Mouse (Mus musculus) CH12.LX (cell line): ENCODE measurements around the gene Cacng2. TPM values are rescaled to one million over a fixed set of nuclear protein-coding genes. Genes with fewer than 3 reads are reported as not detected.

ENCODE experiments used
- DNase-seq: peaks from one replicate; pipeline ENCODE4 v3.0.0-alpha.2; 2013; ENCODE audit errors: extremely low read depth
- H3K27ac ChIP-seq: 2 replicates; pipeline ENCODE4 v1.5.1; 2012; ENCODE audit warnings: low read depth, mild to moderate bottlenecking, control low read depth, moderate library complexity; ENCODE audit not compliant: insufficient read depth
- H3K27me3 ChIP-seq: replicated peaks from 2 replicates; pipeline ENCODE3; 2012; ENCODE audit warnings: inconsistent platforms
- H3K36me3 ChIP-seq, 2 experiments: replicated peaks in 1 of 2; 2 replicates each; pipeline versions ENCODE3 to v1.6.1; 2012; ENCODE audit warnings: inconsistent platforms in 1 of 2, low read length in 1 of 2, mild to moderate bottlenecking in 1 of 2, mixed read lengths in 1 of 2, moderate library complexity in 1 of 2; ENCODE audit not compliant: control insufficient read depth in 1 of 2, insufficient read depth in 1 of 2
- H3K4me1 ChIP-seq, 2 experiments: 2 replicates each; pipeline ENCODE4 v1.6.1; 2012; ENCODE audit warnings: inconsistent platforms in 1 of 2, moderate library complexity in 1 of 2; ENCODE audit not compliant: insufficient read depth in 2 of 2, control insufficient read depth in 1 of 2
- H3K4me2 ChIP-seq: 2 replicates; pipeline ENCODE4 v1.6.1; 2012; ENCODE audit warnings: low read depth, mild to moderate bottlenecking, control low read depth; ENCODE audit not compliant: poor library complexity, insufficient read depth, severe bottlenecking
- H3K4me3 ChIP-seq, 3 experiments: fragments of 150-350 bp in 1 of 3; sonication (generic) in 1 of 3; replicated peaks in 1 of 3; 2 replicates each; pipeline versions ENCODE3 to v1.5.1; 2011 to 2012; ENCODE audit warnings: low read depth in 2 of 3, low read length in 2 of 3, mild to moderate bottlenecking in 2 of 3, moderate library complexity in 2 of 3, control low read depth in 1 of 3, improper control_type of control experiment in 1 of 3, inconsistent platforms in 1 of 3, mixed read lengths in 1 of 3; ENCODE audit not compliant: poor library complexity in 1 of 3
- H3K79me2 ChIP-seq: replicated peaks from 2 replicates; pipeline ENCODE4 v1.6.1; 2012; ENCODE audit warnings: mild to moderate bottlenecking, moderate library complexity; ENCODE audit not compliant: control insufficient read depth, poor library complexity, insufficient read depth, severe bottlenecking; ENCODE audit errors: extremely low read depth
- H3K9ac ChIP-seq: 2 replicates; pipeline ENCODE4 v1.6.1; 2012; ENCODE audit warnings: low read depth, mild to moderate bottlenecking, control low read depth, moderate library complexity; ENCODE audit not compliant: insufficient read depth
- H3K9me3 ChIP-seq: replicated peaks from 2 replicates; pipeline ENCODE3; 2012; ENCODE audit warnings: low read length, inconsistent platforms, mixed read lengths
- CTCF ChIP-seq, 2 experiments: IDR thresholded peaks in 1 of 2; conservative IDR thresholded peaks in 1 of 2; 2 replicates each; pipeline ENCODE4 v1.5.1; 2011 to 2012; ENCODE audit warnings: low read depth in 2 of 2, low read length in 2 of 2, improper control_type of control experiment in 1 of 2, inconsistent platforms in 1 of 2, mild to moderate bottlenecking in 1 of 2, moderate library complexity in 1 of 2
- E2F4 ChIP-seq: IDR thresholded peaks from 2 replicates; pipeline ENCODE4 v1.6.1; 2011; ENCODE audit warnings: low read depth, low read length, improper control_type of control experiment; ENCODE audit not compliant: insufficient replicate concordance
- ELF1 ChIP-seq: IDR thresholded peaks from 2 replicates; pipeline ENCODE4 v1.6.1; 2014; ENCODE audit warnings: low read depth, mild to moderate bottlenecking, inconsistent platforms, low read length, improper control_type of control experiment
- ETS1 ChIP-seq: conservative IDR thresholded peaks from 2 replicates; pipeline ENCODE4 v1.6.1; 2012; ENCODE audit warnings: low read depth, mild to moderate bottlenecking, inconsistent platforms, low read length, improper control_type of control experiment, moderate library complexity
- GABPA ChIP-seq: IDR thresholded peaks from 2 replicates; pipeline ENCODE4 v1.6.1; 2012; ENCODE audit warnings: low read depth, low read length, improper control_type of control experiment, inconsistent platforms; ENCODE audit not compliant: insufficient replicate concordance
- HCFC1 ChIP-seq: IDR thresholded peaks from 2 replicates; pipeline ENCODE4 v1.6.1; 2012; ENCODE audit warnings: low read depth, mild to moderate bottlenecking, inconsistent platforms, low read length, improper control_type of control experiment
- IRF4 ChIP-seq: IDR thresholded peaks from 2 replicates; pipeline ENCODE4 v1.6.1; 2014; ENCODE audit warnings: low read depth, mild to moderate bottlenecking, inconsistent platforms, low read length, improper control_type of control experiment
- JUND ChIP-seq: conservative IDR thresholded peaks from 2 replicates; pipeline ENCODE4 v1.6.1; 2011; ENCODE audit warnings: low read depth, low read length, improper control_type of control experiment
- KAT2A ChIP-seq: IDR thresholded peaks from 2 replicates; pipeline ENCODE4 v1.6.1; 2012; ENCODE audit warnings: low read length, improper control_type of control experiment, inconsistent platforms; ENCODE audit not compliant: insufficient replicate concordance
- MAZ ChIP-seq: IDR thresholded peaks from 2 replicates; pipeline ENCODE4 v1.6.1; 2012; ENCODE audit warnings: low read depth, mild to moderate bottlenecking, inconsistent platforms, low read length, improper control_type of control experiment, moderate library complexity
- MYC ChIP-seq: IDR thresholded peaks from 2 replicates; pipeline ENCODE4 v1.6.1; 2011; ENCODE audit warnings: low read depth, mild to moderate bottlenecking, improper control_type of control experiment, low read length
- NELFE ChIP-seq: IDR thresholded peaks from 2 replicates; pipeline ENCODE4 v1.6.1; 2011; ENCODE audit warnings: low read depth, low read length, improper control_type of control experiment
- NRF1 ChIP-seq: IDR thresholded peaks from 2 replicates; pipeline ENCODE4 v1.6.1; 2014; ENCODE audit warnings: low read depth, mild to moderate bottlenecking, inconsistent platforms, low read length, improper control_type of control experiment, moderate library complexity
- POLR2A ChIP-seq: IDR thresholded peaks from 2 replicates; pipeline ENCODE4 v1.6.1; 2011; ENCODE audit warnings: low read depth, mild to moderate bottlenecking, improper control_type of control experiment, low read length
- RAD21 ChIP-seq: IDR thresholded peaks from 2 replicates; pipeline ENCODE4 v1.6.1; 2011; ENCODE audit warnings: low read depth, mild to moderate bottlenecking, low read length, improper control_type of control experiment, moderate library complexity
- RCOR1 ChIP-seq: conservative IDR thresholded peaks from 2 replicates; pipeline ENCODE4 v1.6.1; 2012; ENCODE audit warnings: low read depth, mild to moderate bottlenecking, inconsistent platforms, low read length, improper control_type of control experiment
- TBP ChIP-seq: conservative IDR thresholded peaks from 2 replicates; pipeline ENCODE4 v1.6.1; 2011; ENCODE audit warnings: low read depth, low read length, improper control_type of control experiment
- TCF12 ChIP-seq: IDR thresholded peaks from 2 replicates; pipeline ENCODE4 v1.6.1; 2014; ENCODE audit warnings: low read depth, mild to moderate bottlenecking, inconsistent platforms, low read length, improper control_type of control experiment
- UBTF ChIP-seq: IDR thresholded peaks from 2 replicates; pipeline ENCODE4 v1.6.1; 2012; ENCODE audit warnings: low read depth, mild to moderate bottlenecking, inconsistent platforms, low read length, improper control_type of control experiment, moderate library complexity
- USF2 ChIP-seq: conservative IDR thresholded peaks from 2 replicates; pipeline ENCODE4 v1.6.1; 2011; ENCODE audit warnings: low read depth, low read length, improper control_type of control experiment
- ZC3H11A ChIP-seq: IDR thresholded peaks from 2 replicates; pipeline ENCODE4 v1.6.1; 2012; ENCODE audit warnings: low read depth, mild to moderate bottlenecking, inconsistent platforms, low read length, improper control_type of control experiment
- ZMIZ1 ChIP-seq: IDR thresholded peaks from 2 replicates; pipeline ENCODE4 v1.6.1; 2012; ENCODE audit warnings: low read depth, mild to moderate bottlenecking, inconsistent platforms, low read length, improper control_type of control experiment
- dilution Hi-C: fragments of 300-500 bp; cut with MboI; formaldehyde crosslinking; loops from 2 replicates; pipeline ENCODE4 v1.14.3; 2020; ENCODE audit warnings: low sequenced_read_pairs; ENCODE audit not compliant: extremely low pct_unique_long_range_greater_than_20kb, extremely low pct_ligation_motif_present
- in situ Hi-C: fragments of 300-500 bp; cut with MboI; formaldehyde crosslinking; loops from 3 replicates; pipeline ENCODE4 v1.14.3; 2019; ENCODE audit warnings: low sequenced_read_pairs, low pct_ligation_motif_present, low pct_unique_long_range_greater_than_20kb, mixed read lengths
- polyA plus RNA-seq: library from polyadenylated mRNA; unstranded; fragments of >175 nt; gene quantifications from 2 replicates; pipeline ENCODE4 v1.2.1, GENCODE M21; 2012; ENCODE audit warnings: low read depth; ENCODE audit not compliant: insufficient read length
- total RNA-seq, 2 experiments: library from RNA; depleted of rRNA; stranded (reverse); fragments of 300-350 nt in 1 of 2; fragments of >200 nt in 1 of 2; gene quantifications; 2 replicates each; pipeline ENCODE4 v1.2.3; 2012 to 2014

Cacng2 gene
- total and polyA plus RNA-seq, 3 experiments, result not detected

- Histone ChIP-seq H3K27ac (no peak overlapping the region), H3K27me3 (peaks cover 92% of the 10 kb centered on the region)
- in situ Hi-C loops, result no loop called here
Measured at GRCm38 (mm10) chr15:78045842-78046241, 74.0 kb downstream of the Cacng2 start.

DNA sequence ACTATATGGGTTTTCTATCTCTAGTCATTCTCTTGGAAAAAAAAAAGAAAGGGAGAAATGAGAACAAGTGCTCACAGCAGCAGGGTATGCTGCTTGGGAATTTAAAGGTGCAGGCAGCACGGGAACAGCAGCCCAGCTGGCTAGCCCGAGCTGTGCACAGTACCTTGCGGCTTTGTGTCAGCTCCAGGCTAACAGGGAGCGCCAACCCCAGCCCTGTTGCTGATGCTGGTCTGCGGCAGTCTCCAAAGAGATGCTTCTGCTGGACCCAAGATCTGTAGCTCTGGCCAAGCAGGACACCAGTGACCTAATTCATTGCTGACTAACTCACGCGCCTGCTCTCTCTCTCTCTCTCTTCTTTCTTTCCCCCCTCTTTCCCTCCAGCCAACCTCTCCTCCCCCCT is 74.5 kb downstream of the Cacng2 start:
- Histone ChIP-seq H3K4me1 (peaks cover 0 to 2% of the 10 kb centered on the region in 2 experiments; a peak in 1 of 4 replicates), H3K9me3 (no peaks in the 10 kb centered on the region), H3K4me2 (no peak overlapping the region), H3K79me2 (no peaks in the 10 kb centered on the region), H3K27me3 (peaks cover 92% of the 10 kb centered on the region), H3K36me3 (no peaks in the 10 kb centered on the region), H3K9ac (no peak overlapping the region), H3K4me3 (no peak overlapping the region), H3K27ac (no peak overlapping the region)
- no peak for TF ChIP-seq ETS1
- TF ChIP-seq UBTF, result no peak
- TF ChIP-seq RAD21, result no peak
- no peak for TF ChIP-seq IRF4
- dilution Hi-C loops, result no loop called here
- in situ Hi-C loops, result no loop called here
- no peak for DNase-seq

More at GRCm38 (mm10) chr15:78045842-78046241, 74.0 kb downstream of the Cacng2 start:
- TF ChIP-seq UBTF, result no peak
- no peak for TF ChIP-seq NELFE
- TF ChIP-seq ZC3H11A, result no peak
- no peak for TF ChIP-seq POLR2A
- no peak for TF ChIP-seq MYC
- TF ChIP-seq TCF12, result no peak
- no peak for TF ChIP-seq RCOR1
- no peak for TF ChIP-seq HCFC1
- H3K9me3 ChIP-seq, result no peaks in the 10 kb centered on the region
- H3K9ac ChIP-seq, result no peak overlapping the region
- H3K4me2 ChIP-seq, result no peak overlapping the region
- no peak for DNase-seq
- H3K4me1 ChIP-seq, result peaks cover 0 to 2% of the 10 kb centered on the region in 2 experiments; a peak in 1 of 4 replicates
- H3K36me3 ChIP-seq, result no peaks in the 10 kb centered on the region
- H3K79me2 ChIP-seq, result no peaks in the 10 kb centered on the region
- dilution Hi-C loops, result no loop called here
- H3K4me3 ChIP-seq, result no peak overlapping the region

- no peak overlapping the region for H3K4me2 ChIP-seq
- TF ChIP-seq CTCF (conservative IDR thresholded peaks at IDR 0.05 in 1 of 2, IDR thresholded peaks at IDR 0.05 in 1 of 2; ENCODE audit: low read depth in 2 of 2, low read length in 2 of 2) (no peak), NELFE (no peak), MAZ (no peak), HCFC1 (no peak), KAT2A (no peak), ZC3H11A (no peak), E2F4 (no peak), ZMIZ1 (no peak), TBP (no peak), GABPA (no peak), NRF1 (no peak), JUND (no peak), USF2 (no peak), TCF12 (no peak), ELF1 (no peak), UBTF (no peak)
- no peak overlapping the region for H3K4me3 ChIP-seq
- peaks cover 0 to 2% of the 10 kb centered on the region in 2 experiments; a peak in 1 of 4 replicates for H3K4me1 ChIP-seq
- peaks cover 88% of the 10 kb centered on the region for H3K27me3 ChIP-seq
- no peak overlapping the region for H3K27ac ChIP-seq
- H3K9me3 ChIP-seq, result no peaks in the 10 kb centered on the region
- in situ Hi-C loops, result no loop called here
- no peak for DNase-seq
- no peaks in the 10 kb centered on the region for H3K79me2 ChIP-seq
- no peaks in the 10 kb centered on the region for H3K36me3 ChIP-seq
- dilution Hi-C loops, result no loop called here
- no peak overlapping the region for H3K9ac ChIP-seq
Measured at GRCm38 (mm10) chr15:78044826-78045225, 75.0 kb downstream of the Cacng2 start.
